Mouse (Mus musculus) thymus, postnatal 25 days (tissue): ENCODE results near the gene Dync1i1.

Experiments used
- DNase-seq: peaks from one replicate; pipeline ENCODE4 v3.0.0; 2022

Gene Dync1i1

GRCm38 (mm10) chr6:5858901-5859598 lies 133.6 kb downstream of the Dync1i1 start:
- DNase-seq: no peak

GRCm38 (mm10) chr6:5859630-5860029 lies 134.2 kb downstream of the Dync1i1 start:
- DNase-seq: no peak

- no peak for DNase-seq
These were observed 140.7 kb downstream of the Dync1i1 start for GRCm38 (mm10) chr6:5866091-5866490.

- DNase-seq: no peak
These were observed 141.8 kb downstream of the Dync1i1 start for GRCm38 (mm10) chr6:5867221-5867620.

- DNase-seq: no peak
These were observed 145.6 kb downstream of the Dync1i1 start for GRCm38 (mm10) chr6:5871060-5871459.

GRCm38 (mm10) chr6:5871581-5872298 lies 146.3 kb downstream of the Dync1i1 start:
- no peak for DNase-seq

- no peak for DNase-seq
These were observed 163.9 kb downstream of the Dync1i1 start for GRCm38 (mm10) chr6:5889341-5889740.

- no peak for DNase-seq
These were observed 185.9 kb downstream of the Dync1i1 start for GRCm38 (mm10) chr6:5911295-5911694.

- no peak for DNase-seq
These were observed 189.6 kb downstream of the Dync1i1 start for GRCm38 (mm10) chr6:5915028-5915427.

GRCm38 (mm10) chr6:5920670-5921069 lies 195.2 kb downstream of the Dync1i1 start:
- DNase-seq: no peak

GRCm38 (mm10) chr6:5922676-5923075 lies 197.2 kb downstream of the Dync1i1 start:
- DNase-seq: no peak

- no peak for DNase-seq
These were observed 197.7 kb downstream of the Dync1i1 start for GRCm38 (mm10) chr6:5923148-5923547.

- DNase-seq: no peak
These were observed 204.7 kb downstream of the Dync1i1 start for GRCm38 (mm10) chr6:5930140-5930539.

GRCm38 (mm10) chr6:5935587-5936353 lies 210.3 kb downstream of the Dync1i1 start:
- DNase-seq: no peak

GRCm38 (mm10) chr6:5949812-5950392 lies 224.5 kb downstream of the Dync1i1 start:
- no peak for DNase-seq

- DNase-seq: no peak
These were observed 231.0 kb downstream of the Dync1i1 start for GRCm38 (mm10) chr6:5956316-5956913.

- DNase-seq: no peak
These were observed 235.3 kb downstream of the Dync1i1 start for GRCm38 (mm10) chr6:5960728-5961127.

GRCm38 (mm10) chr6:5961960-5962359 lies 236.5 kb downstream of the Dync1i1 start:
- no peak for DNase-seq

- DNase-seq: no peak
These were observed 240.9 kb downstream of the Dync1i1 start for GRCm38 (mm10) chr6:5966376-5966775.

GRCm38 (mm10) chr6:5966806-5967445 lies 241.5 kb downstream of the Dync1i1 start:
- DNase-seq: no peak

GRCm38 (mm10) chr6:5967545-5967944 lies 242.1 kb downstream of the Dync1i1 start:
- no peak for DNase-seq

- DNase-seq: no peak
These were observed 244.2 kb downstream of the Dync1i1 start for GRCm38 (mm10) chr6:5969613-5970012.
